Mouse (Mus musculus) lung, postnatal 25 days (tissue): ENCODE measurements at regions not wholly inside any gene's neighbourhood (a gene's known extent, or its start where the extent isn't known, plus 50 kb on each side); places are given as distances from the start of the nearest gene placed in this dataset.

Source experiments
- DNase-seq: peaks from one replicate; pipeline ENCODE4 v3.0.0; 2022; ENCODE audit warnings: low spot score

DNA sequence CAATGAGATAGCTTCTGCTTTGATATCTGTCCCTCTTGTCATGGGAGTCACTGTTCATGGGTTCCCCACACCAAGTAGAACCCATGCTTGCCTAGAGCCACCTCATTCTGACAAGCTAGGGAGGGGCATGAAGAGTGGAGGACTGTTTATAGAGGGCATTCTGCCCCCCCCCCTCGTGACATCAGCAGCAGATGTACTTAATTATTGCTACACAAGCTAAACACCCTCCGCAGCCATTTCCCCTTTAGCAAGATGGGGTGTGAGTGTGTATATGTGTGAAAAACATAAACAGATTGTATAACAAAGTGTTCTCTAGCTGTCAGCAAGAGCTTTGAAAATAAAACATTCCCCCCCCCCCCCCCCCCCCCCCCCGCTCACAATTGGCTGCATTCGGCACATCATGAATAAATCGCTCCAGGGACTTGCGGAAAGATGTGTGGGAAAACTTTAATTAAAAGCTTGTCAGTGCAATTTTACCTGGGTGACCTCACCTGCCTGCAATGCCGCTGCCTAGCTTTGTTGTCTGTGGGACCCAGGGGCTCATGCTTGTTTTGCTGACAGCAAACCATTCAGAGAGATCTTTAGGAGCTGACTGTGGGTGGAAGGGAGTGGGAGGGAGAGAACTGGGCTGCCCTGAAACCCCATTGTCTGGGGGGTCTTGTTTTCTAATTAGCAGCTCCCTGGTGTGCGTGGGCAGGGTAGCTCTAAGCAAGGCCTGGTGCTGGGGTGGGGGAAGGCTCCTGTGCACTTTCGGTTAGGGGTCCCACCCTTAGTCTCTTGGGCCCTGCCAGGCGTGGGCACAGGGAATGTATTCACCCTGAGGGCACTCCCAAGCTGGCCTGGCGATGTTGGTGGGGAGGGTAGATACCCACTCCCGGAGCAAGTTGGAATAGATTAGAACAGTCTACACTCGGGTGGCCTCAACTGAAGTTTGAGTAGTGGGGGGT lies 63.4 kb downstream of the Irx2 start:
- no peak for DNase-seq

DNA sequence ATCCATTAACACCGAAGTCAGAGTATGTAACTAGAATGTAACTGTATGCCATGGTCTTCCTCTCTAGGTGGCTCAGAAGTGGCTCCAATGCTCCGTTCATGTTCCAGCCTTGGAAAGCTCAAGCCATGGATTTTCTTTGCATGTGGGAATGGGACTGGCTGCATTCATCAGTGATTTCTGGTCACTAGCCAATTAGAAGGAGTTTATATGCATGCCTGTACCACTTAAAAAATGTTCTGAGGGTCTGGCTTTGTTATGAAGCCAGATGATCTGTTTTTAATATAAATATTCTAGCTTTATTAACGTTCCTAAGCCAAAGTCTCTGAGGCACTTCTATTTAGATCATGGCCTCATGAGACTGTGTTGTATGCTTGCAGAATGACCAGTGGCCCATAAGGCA lies 78.8 kb downstream of the Irx2 start:
- no peak for DNase-seq

- DNase-seq = no peak
Measured at GRCm38 (mm10) chr13:72708728-72709127, 80.1 kb downstream of the Irx2 start.

- no peak for DNase-seq
Measured at GRCm38 (mm10) chr13:72710051-72710450, 81.4 kb downstream of the Irx2 start.

- DNase-seq = no peak
Measured at GRCm38 (mm10) chr13:72711136-72711535, 82.5 kb downstream of the Irx2 start.

GRCm38 (mm10) chr13:72711842-72712330 lies 83.3 kb downstream of the Irx2 start:
- no peak for DNase-seq

DNA sequence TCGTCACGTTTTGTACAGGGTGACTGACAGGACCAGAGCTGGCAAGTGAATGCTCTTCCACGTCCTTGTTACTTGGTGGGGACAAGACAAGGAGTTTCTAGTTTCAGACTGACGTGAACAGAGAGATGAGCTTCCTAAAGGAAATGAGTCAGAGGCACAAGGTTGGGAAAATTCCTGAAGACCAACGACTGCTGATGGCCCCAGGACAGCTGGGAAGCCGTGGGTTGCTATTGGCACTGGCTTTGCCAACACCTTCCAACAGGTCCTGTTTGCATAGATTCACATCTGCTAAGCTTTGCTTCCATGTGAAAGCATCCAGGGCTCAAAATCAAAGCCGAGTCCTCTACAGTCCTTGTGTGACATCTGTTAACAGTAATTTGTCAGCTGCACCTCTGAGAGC lies 86.2 kb downstream of the Irx2 start:
- DNase-seq = no peak

GRCm38 (mm10) chr13:72715959-72716680 lies 87.5 kb downstream of the Irx2 start:
- no peak for DNase-seq

DNA sequence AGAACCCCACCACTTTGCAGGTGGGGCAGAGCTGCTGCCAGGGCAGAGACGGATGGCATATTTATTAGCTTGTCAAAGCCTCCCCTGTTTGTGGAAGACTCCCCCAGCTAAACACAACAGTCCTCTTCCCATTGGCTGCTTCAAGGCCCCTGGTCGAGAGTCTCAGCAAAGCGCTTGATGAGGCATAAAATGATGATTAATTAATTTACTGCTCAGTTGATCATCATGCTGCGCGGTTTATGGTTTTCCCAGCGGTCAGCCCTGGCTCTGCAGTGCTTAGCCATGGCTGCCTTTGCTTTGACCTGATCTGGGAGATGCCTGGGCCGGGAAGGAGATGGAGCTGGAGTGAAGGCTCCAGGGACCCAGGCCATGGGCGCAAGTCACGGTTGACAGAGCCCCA lies 98.5 kb downstream of the Irx2 start:
- DNase-seq = no peak

DNA sequence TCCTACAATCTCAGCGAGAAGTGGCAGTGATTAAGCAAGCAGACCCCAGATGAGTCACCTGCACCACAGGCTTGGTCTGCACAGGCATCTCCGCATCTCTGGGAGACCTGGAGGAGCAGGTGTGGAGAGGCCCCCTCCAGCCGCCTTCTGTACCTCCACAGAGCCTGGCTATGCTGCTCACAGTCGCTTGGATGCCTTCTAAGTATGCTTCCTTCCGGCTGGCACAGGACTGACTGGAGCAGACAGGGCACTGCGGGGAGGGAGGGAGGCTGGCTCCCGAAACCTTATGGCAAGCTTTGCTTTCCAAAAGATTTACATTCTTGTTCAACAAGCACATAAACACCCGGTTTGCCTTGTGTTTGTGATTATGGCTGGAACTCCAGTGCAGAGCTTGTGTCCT lies 107.3 kb downstream of the Irx2 start:
- DNase-seq = no peak

- DNase-seq = peak; percentile 4
Measured at GRCm38 (mm10) chr13:72736992-72737391, 108.4 kb downstream of the Irx2 start.

DNA sequence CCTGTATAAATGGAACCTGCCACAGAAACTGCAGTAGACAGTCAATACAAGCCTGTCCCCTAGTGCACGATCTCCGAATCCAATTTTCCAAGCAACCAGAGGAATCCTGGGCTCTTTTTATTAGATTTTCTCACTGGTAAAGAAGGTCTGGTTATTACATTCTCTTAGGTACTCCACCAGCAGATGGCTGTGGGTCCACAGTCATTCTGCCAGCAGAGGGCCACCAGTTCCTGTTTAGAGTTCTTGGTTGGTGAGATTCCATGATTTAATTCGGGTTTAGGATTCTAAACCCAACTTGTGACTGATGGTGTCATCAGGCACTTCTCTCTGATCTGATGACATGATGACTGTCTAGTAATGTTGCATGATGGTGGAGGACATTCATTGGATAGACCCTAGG lies 118.6 kb downstream of the Irx2 start:
- no peak for DNase-seq

GRCm38 (mm10) chr13:72755036-72755435 lies 126.4 kb downstream of the Irx2 start:
- DNase-seq = no peak

GRCm38 (mm10) chr13:72762481-72762880 lies 133.9 kb downstream of the Irx2 start:
- no peak for DNase-seq

- DNase-seq = no peak
Measured at GRCm38 (mm10) chr13:72763337-72763736, 134.7 kb downstream of the Irx2 start.

DNA sequence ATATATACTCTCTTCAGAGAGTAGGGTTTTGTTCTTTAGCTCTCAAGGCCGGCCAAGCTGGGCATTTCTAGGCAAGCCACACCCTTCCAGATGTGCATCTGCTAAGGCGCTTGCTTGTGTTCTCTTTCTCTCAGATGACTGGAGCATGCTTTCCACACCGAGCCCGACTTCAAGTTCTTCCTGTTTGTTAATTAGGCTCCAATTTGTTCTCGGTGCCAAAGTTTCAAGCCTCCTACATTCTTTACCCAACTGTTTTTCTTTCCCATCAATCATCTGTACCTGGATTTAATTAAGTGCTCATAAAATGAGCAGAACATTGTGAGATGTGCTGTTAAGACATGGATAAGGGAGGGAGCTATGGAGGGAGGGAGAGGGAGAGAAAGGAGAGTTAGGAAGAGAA lies 138.7 kb downstream of the Irx2 start:
- DNase-seq = no peak

GRCm38 (mm10) chr13:72769007-72769595 lies 140.5 kb downstream of the Irx2 start:
- DNase-seq = no peak

DNA sequence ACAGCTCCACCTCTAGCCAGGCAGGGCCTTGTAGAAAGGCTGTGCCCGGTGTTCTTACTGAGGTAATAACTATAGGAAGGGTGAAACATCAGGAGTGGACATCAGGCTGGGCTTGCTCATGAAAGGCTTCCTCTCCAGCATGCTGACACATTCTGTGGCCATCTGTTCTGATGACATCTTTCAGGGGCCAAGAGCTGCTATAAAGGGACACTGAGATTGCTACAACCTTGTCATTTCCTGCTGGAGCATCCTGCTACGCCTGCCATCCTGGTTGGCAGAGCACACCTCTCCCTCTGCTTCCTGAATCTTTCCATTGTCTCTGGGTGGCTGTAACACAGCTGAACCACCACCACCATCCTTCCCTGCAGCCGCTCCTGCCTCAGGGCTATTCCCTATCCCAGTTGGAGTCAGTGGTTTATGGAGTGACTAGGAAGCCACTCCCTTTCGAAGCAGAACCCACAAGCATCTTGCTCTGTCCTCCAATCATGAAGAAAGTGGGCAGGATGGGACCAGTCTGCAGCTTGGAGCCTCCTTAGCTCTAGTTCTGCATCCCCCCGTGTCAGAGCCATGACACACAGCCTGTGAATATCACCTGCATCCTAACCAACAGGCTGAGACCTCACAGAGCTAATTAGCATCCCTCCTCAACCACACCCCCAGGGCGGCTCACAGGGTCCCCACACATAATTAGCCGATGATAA lies 154.6 kb downstream of the Irx2 start:
- no peak for DNase-seq

GRCm38 (mm10) chr13:72783727-72784070 lies 155.1 kb downstream of the Irx2 start:
- no peak for DNase-seq

DNA sequence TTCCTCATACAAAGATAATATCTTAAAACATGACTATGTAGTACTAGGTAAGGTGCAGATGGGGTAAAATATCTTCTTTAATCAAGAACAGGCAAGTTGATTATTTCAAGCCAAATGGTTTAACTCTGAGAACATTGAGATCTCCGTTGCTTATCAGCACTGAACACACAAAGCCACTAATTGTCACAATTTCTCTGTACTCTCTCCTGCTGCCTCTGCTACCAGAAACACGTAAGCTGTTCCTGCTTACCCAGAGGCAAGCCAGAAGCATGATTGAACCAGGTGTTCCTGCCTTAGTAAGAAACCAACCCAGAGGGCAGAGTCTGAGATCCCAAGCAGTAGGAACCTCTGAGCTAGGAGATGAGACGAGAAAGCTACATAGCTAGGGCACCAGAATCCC lies 164.1 kb downstream of the Irx2 start:
- DNase-seq = no peak

- no peak for DNase-seq
Measured at GRCm38 (mm10) chr13:72800021-72800420, 171.4 kb downstream of the Irx2 start.

GRCm38 (mm10) chr13:72800546-72800945 lies 171.9 kb downstream of the Irx2 start:
- no peak for DNase-seq
